Mouse (Mus musculus) frontal cortex, postnatal 25 days (tissue): ENCODE measurements around the gene Prdm11.

Experiments used
- DNase-seq, 2 experiments: peaks; one replicate each; pipeline ENCODE4 v3.0.0; 2022; ENCODE audit warnings: low spot score in 2 of 2

Prdm11 gene

GRCm38 (mm10) chr2:93011465-93011864 lies 34.5 kb downstream of the Prdm11 start:
- no peak for DNase-seq

- no peak for DNase-seq
Observed at GRCm38 (mm10) chr2:93007967-93008685, 37.8 kb downstream of the Prdm11 start.

DNA sequence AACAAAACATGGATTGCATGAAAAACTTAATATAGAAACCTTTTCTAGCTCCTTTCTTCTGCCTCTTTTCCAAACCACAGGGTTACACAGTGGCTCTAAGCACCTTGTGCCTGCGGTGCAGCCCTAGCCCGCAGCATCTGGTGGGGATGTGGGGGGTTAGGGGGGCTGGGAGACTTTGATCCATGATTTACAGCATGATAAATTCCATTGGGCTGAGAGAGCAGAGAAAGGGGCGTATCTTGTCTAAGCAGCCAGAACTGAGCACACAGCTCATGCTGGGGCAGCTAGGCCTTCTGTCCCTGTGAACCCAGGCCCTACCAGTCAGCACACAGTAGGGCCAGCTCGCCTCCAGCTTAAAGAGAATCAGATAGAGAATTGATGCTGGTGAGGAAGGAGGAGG lies 40.9 kb downstream of the Prdm11 start:
- no peak for DNase-seq

GRCm38 (mm10) chr2:92991976-92992375 lies 54.0 kb downstream of the Prdm11 start:
- DNase-seq, result no peak

GRCm38 (mm10) chr2:92989593-92989992 lies 56.4 kb downstream of the Prdm11 start:
- DNase-seq, result no peak

DNA sequence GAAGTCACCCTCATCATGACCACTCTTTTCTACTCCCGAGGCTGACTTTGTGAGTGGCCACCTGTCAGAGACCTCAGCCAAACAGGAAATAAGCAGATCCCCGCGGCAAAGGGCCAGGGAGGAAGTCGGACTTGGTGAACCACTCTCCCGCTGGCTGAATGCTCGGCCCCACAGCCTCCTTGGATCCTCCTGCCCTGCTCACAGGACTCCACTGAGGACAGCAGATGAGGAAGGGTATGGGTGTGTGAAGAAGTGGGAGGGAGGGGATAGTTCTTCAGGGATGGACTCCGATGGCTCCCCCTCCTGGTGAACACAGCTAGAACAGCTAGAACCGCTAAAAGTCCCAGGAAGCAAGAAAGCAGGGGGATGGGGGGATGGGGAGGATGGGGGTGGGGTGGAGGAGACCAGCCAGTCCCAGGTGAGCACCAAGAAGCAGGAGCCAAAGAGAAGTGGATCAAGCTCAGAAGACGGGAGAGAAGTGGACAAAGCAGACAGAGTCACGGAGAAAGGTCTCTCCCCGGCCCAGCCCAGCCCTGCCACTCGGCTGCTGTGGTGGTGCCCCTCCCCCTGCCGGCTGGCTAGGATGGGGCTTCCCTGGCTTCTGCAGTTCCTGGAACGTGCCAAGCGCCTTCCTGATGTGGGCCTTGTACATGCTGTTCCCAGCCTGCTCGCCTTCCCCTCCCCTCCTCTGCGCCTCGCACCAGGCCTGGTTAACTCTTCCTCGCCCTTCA lies 57.9 kb downstream of the Prdm11 start:
- no peak for DNase-seq

GRCm38 (mm10) chr2:92987108-92987618 lies 58.8 kb downstream of the Prdm11 start:
- DNase-seq, result no peak

DNA sequence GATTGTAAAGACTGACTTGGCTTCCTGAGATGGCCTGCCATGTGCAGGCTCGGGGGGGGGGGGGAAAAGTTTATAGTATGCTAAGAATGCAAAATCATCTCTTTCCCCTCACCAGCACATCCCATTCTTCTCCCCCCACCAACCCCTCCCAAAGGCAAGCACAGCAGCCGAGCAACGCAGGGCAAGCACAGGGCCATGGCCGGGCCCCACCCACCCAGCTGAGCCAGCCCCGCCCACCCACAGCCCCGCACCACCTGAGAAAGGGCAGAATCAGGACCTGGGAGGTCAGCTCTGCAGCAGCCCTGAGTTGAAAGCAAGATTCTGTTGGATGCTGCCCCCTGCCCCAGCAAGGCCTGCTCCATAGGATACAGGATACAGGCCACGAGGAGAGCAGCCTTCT lies 60.4 kb downstream of the Prdm11 start:
- no peak for DNase-seq

DNA sequence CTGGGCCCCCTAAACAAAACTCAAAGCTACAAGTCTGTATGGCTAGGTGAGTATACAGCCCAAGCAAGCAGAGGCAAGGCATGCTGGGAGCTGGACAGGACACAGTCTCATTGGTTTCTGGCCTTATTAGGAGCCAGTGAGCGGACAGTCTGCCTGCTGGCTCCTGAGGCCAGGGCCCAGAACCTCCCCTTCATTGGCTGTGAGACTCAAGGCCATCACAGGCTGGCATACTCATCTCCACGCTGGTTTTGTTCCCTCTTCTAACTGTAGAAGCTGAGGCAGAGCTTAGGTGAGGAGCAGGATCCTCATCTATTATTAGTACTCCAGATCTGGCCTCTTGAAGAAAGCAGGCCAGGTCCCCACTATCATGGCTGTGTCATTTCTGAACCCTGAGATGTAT lies 60.8 kb downstream of the Prdm11 start:
- no peak for DNase-seq

- no peak for DNase-seq
Observed at GRCm38 (mm10) chr2:92984321-92985108, 61.5 kb downstream of the Prdm11 start.

DNA sequence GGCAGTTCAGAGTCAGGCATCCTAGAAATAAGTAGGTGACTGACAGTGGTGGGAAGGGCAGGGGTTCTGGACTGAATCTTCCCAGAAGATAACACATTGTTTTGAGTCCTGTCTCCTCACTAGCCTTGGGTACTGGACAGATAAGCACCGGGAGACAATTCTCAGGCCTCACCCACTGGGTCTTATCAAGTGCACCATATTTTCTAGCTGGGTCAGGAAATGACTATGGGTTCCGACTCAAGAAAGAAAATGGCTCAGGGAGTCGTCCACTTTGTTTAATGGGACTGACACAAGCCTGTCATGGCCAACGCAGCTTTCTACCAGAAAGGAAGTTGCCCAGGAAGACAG lies 62.7 kb downstream of the Prdm11 start:
- DNase-seq, result no peak

GRCm38 (mm10) chr2:92982591-92983272 lies 63.2 kb downstream of the Prdm11 start:
- no peak for DNase-seq

DNA sequence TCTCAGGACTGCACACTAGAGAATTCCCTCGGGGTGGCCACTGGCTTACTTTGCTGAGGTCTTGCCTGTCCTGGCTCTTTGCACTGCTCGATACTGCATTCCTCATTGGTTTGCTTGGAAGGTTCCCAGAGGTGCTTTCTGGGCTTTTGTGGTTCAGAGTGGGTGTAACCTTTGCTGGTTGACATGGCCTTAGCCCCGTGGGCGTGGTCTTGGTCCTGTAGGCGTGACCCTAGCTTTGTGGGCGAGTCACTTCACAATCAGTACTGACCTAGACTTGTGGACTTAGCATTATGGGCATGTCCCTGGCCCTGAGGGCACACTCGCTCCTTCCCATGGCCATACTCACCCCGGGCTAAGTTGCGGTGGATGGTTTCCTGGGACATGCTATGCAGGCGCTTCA lies 65.8 kb downstream of the Prdm11 start:
- DNase-seq, result no peak

- DNase-seq, result no peak
Observed at GRCm38 (mm10) chr2:92975031-92975790, 70.8 kb downstream of the Prdm11 start.

DNA sequence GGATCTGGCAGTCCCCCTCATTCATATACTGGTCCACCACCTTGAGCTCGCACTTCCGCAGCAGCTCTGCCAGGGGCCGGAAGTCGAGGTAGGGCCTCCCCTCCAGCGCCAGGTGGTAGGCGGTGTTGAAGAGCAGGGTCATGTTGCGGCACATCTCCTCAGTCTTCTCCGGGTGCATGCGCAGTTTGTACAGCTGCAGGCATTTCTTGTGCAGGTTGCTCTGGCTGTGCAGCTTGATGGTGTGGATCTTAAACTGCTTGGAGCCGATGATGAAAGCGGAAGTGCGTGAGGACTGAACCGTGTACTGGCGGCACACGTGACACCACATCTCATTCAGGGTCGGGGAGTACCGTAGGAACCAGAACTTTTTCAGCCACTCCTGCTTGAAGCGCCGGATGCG lies 72.3 kb downstream of the Prdm11 start:
- DNase-seq, result no peak

GRCm38 (mm10) chr2:92972071-92972470 lies 73.9 kb downstream of the Prdm11 start:
- no peak for DNase-seq

DNA sequence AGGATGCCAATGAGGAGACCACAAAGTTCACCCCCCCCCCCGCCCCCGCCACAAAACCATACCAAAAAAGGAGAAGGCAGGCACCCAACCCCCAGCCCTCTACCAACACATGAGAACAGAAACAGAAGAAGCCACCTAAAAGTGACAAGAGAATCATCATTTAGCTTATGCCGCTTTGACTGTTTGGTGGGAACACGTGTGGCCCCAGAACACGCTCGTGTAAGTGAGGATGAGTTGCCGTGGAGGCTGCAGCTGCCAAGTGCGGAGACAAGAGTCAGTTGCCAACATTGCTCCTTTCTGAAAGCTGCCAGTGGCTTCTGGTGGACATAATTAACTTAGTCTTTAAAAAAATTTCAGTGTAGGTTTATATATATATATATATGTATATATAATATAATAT lies 74.4 kb downstream of the Prdm11 start:
- DNase-seq, result no peak

GRCm38 (mm10) chr2:92971069-92971468 lies 74.9 kb downstream of the Prdm11 start:
- no peak for DNase-seq

GRCm38 (mm10) chr2:92967839-92968166 lies 78.2 kb downstream of the Prdm11 start:
- no peak for DNase-seq

DNA sequence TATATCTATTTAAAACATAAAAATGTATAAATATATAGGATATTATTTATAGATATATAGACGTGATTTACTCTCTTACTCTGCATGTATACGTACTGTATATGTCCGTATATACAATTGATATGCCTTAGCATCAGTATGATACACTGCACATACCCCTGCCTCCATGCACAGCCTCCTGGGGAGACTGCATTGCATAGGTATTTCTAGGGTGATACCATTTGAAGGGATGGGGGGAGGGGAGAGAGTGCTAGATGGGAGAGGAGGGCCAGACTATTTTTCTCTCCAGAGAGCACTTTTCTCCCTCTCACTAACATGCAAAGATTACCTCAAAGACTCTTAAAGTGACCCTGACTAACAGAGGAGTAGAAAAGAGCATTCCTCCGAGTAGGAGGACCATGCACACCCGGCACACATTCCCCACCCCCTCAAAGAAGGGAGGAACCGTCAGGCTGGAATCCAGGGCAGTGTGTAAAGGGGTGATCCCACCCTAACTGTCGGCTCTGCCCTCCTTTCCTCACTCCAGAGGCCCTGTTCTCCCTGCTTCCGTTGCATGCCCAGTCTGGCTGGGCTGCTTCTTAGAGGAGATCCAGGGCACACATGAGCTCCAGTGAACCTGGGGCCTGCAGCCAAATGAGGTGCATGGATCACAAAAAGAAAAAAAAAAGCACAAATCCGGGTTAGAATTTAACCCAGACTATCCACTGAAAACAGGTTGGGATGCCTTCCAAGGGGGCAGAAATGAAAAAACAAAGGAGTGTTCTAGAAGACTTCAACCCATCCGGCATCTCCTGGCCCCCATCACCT lies 78.7 kb downstream of the Prdm11 start:
- DNase-seq, result no peak
